Mouse (Mus musculus): ENCODE data around the gene Serpina3f. TPM values are rescaled to one million over a fixed set of nuclear protein-coding genes. Genes with fewer than 3 reads are reported as not detected.
A peak's percentile ranks its signal among the peaks of the same experiment; 100 is the strongest.

Gene Serpina3f
- polyA plus RNA-seq, 1 experiment from 2014 or later, result 4.1 TPM

GRCm38 (mm10) chr12:104186041-104186581 lies 28.2 kb upstream of the Serpina3f start:
- ATAC-seq (peak; percentile 17; the same call in 1 of the 2 replicates), DNase-seq (peak; percentile 10)
- H3K27ac ChIP-seq (ENCODE audit: low read depth), result no peak overlapping the region
- no peak overlapping the region for H3K4me3 ChIP-seq (ENCODE audit: low read depth, low read length)
- H3K9ac ChIP-seq (replicated peaks), result no peak overlapping the region
- H3K4me2 ChIP-seq (ENCODE audit: low read depth, low read length), result no peak overlapping the region
- no peak for TF ChIP-seq CTCF (IDR thresholded peaks at IDR 0.05; ENCODE audit: low read depth)
- no peak for TF ChIP-seq EP300 (IDR thresholded peaks at IDR 0.05; ENCODE audit: low read depth)
- H3K36me3 ChIP-seq (replicated peaks; ENCODE audit: insufficient read depth, low read length), result no peaks in the 10 kb centered on the region
- H3K4me1 ChIP-seq (ENCODE audit: insufficient read depth), result no peaks in the 10 kb centered on the region
- WGBS (ENCODE audit: insufficient replicate concordance), result 64% methylated on average over 3 of the region's 3 CpGs
- no peaks in the 10 kb centered on the region for H3K27me3 ChIP-seq (ENCODE audit: insufficient read depth, low read length)
- no peaks in the 10 kb centered on the region for H3K9me3 ChIP-seq (ENCODE audit: low read length)

GRCm38 (mm10) chr12:104189246-104189645 lies 25.1 kb upstream of the Serpina3f start:
- WGBS (ENCODE audit: insufficient replicate concordance), result 65% methylated on average over 2 of the region's 2 CpGs
- TF ChIP-seq CTCF (IDR thresholded peaks at IDR 0.05; ENCODE audit: low read depth) (no peak), EP300 (IDR thresholded peaks at IDR 0.05; ENCODE audit: low read depth) (no peak)
- no peaks in the 10 kb centered on the region for H3K9me3 ChIP-seq (ENCODE audit: low read length)
- H3K4me2 ChIP-seq (ENCODE audit: low read depth, low read length), result no peak overlapping the region
- H3K27me3 ChIP-seq (ENCODE audit: insufficient read depth, low read length), result no peaks in the 10 kb centered on the region
- H3K4me3 ChIP-seq (ENCODE audit: low read depth, low read length), result no peak overlapping the region
- ATAC-seq, result no peak
- no peak overlapping the region for H3K9ac ChIP-seq (replicated peaks)
- no peak overlapping the region for H3K27ac ChIP-seq (ENCODE audit: low read depth)
- no peaks in the 10 kb centered on the region for H3K36me3 ChIP-seq (replicated peaks; ENCODE audit: insufficient read depth, low read length)
- no peak for DNase-seq
- H3K4me1 ChIP-seq (ENCODE audit: insufficient read depth), result no peaks in the 10 kb centered on the region

GRCm38 (mm10) chr12:104190852-104191251 lies 23.5 kb upstream of the Serpina3f start:
- Histone ChIP-seq H3K9me3 (ENCODE audit: low read length) (no peaks in the 10 kb centered on the region), H3K4me3 (ENCODE audit: low read depth, low read length) (no peak overlapping the region), H3K4me1 (ENCODE audit: insufficient read depth) (no peaks in the 10 kb centered on the region), H3K9ac (replicated peaks) (no peak overlapping the region), H3K36me3 (replicated peaks; ENCODE audit: insufficient read depth, low read length) (no peaks in the 10 kb centered on the region), H3K4me2 (ENCODE audit: low read depth, low read length) (no peak overlapping the region), H3K27ac (ENCODE audit: low read depth) (no peak overlapping the region), H3K27me3 (ENCODE audit: insufficient read depth, low read length) (no peaks in the 10 kb centered on the region)
- TF ChIP-seq CTCF (IDR thresholded peaks at IDR 0.05; ENCODE audit: low read depth) (no peak), EP300 (IDR thresholded peaks at IDR 0.05; ENCODE audit: low read depth) (no peak)
- no peak for ATAC-seq
- DNase-seq, result no peak

- Histone ChIP-seq H3K4me2 (ENCODE audit: low read depth, low read length) (no peak overlapping the region), H3K4me3 (ENCODE audit: low read depth, low read length) (no peak overlapping the region), H3K27ac (ENCODE audit: low read depth) (no peak overlapping the region), H3K36me3 (replicated peaks; ENCODE audit: insufficient read depth, low read length) (no peaks in the 10 kb centered on the region), H3K9me3 (ENCODE audit: low read length) (no peaks in the 10 kb centered on the region), H3K27me3 (ENCODE audit: insufficient read depth, low read length) (no peaks in the 10 kb centered on the region), H3K9ac (replicated peaks) (no peak overlapping the region), H3K4me1 (ENCODE audit: insufficient read depth) (no peaks in the 10 kb centered on the region)
- DNase-seq (no peak), ATAC-seq (no peak)
- 67% methylated on average over 4 of the region's 4 CpGs for WGBS (ENCODE audit: insufficient replicate concordance)
- TF ChIP-seq EP300 (IDR thresholded peaks at IDR 0.05; ENCODE audit: low read depth) (no peak), CTCF (IDR thresholded peaks at IDR 0.05; ENCODE audit: low read depth) (peak; percentile 52)
These were observed 5.2 kb upstream of the Serpina3f start for GRCm38 (mm10) chr12:104209149-104209548.

GRCm38 (mm10) chr12:104209802-104210201 lies 4.5 kb upstream of the Serpina3f start:
- Histone ChIP-seq H3K36me3 (replicated peaks; ENCODE audit: insufficient read depth, low read length) (no peaks in the 10 kb centered on the region), H3K4me1 (ENCODE audit: insufficient read depth) (no peaks in the 10 kb centered on the region; the same call in 1 of the 2 replicates), H3K27ac (ENCODE audit: low read depth) (no peak overlapping the region), H3K4me2 (ENCODE audit: low read depth, low read length) (no peak overlapping the region), H3K9ac (replicated peaks) (no peak overlapping the region), H3K4me3 (ENCODE audit: low read depth, low read length) (no peak overlapping the region), H3K9me3 (ENCODE audit: low read length) (no peaks in the 10 kb centered on the region), H3K27me3 (ENCODE audit: insufficient read depth, low read length) (no peaks in the 10 kb centered on the region)
- ATAC-seq (no peak), DNase-seq (no peak)
- TF ChIP-seq EP300 (IDR thresholded peaks at IDR 0.05; ENCODE audit: low read depth) (no peak), CTCF (IDR thresholded peaks at IDR 0.05; ENCODE audit: low read depth) (no peak)
- WGBS (ENCODE audit: insufficient replicate concordance), result 97% methylated on average over 2 of the region's 2 CpGs

- no peak overlapping the region for H3K4me2 ChIP-seq (ENCODE audit: low read depth, low read length)
- peak; percentile 62 for TF ChIP-seq EP300 (IDR thresholded peaks at IDR 0.05; ENCODE audit: low read depth)
- no peak for TF ChIP-seq CTCF (IDR thresholded peaks at IDR 0.05; ENCODE audit: low read depth)
- no peaks in the 10 kb centered on the region for H3K36me3 ChIP-seq (replicated peaks; ENCODE audit: insufficient read depth, low read length)
- H3K4me1 ChIP-seq (ENCODE audit: insufficient read depth), result peaks cover 3% of the 10 kb centered on the region; the same call in 1 of the 2 replicates
- no peak overlapping the region for H3K9ac ChIP-seq (replicated peaks)
- peak; percentile 62 for ATAC-seq
- 49% methylated on average over 2 of the region's 2 CpGs for WGBS (ENCODE audit: insufficient replicate concordance)
- no peaks in the 10 kb centered on the region for H3K27me3 ChIP-seq (ENCODE audit: insufficient read depth, low read length)
- H3K9me3 ChIP-seq (ENCODE audit: low read length), result no peaks in the 10 kb centered on the region
- H3K27ac ChIP-seq (ENCODE audit: low read depth), result peak overlapping the region; percentile 62
- H3K4me3 ChIP-seq (ENCODE audit: low read depth, low read length), result no peak overlapping the region
- no peak for DNase-seq
These were observed 477 bp upstream of the Serpina3f start for GRCm38 (mm10) chr12:104213689-104214444.

Data from liver, postnatal 0 days (tissue).